Mouse (Mus musculus): ENCODE data around the gene Otop3.

DNA sequence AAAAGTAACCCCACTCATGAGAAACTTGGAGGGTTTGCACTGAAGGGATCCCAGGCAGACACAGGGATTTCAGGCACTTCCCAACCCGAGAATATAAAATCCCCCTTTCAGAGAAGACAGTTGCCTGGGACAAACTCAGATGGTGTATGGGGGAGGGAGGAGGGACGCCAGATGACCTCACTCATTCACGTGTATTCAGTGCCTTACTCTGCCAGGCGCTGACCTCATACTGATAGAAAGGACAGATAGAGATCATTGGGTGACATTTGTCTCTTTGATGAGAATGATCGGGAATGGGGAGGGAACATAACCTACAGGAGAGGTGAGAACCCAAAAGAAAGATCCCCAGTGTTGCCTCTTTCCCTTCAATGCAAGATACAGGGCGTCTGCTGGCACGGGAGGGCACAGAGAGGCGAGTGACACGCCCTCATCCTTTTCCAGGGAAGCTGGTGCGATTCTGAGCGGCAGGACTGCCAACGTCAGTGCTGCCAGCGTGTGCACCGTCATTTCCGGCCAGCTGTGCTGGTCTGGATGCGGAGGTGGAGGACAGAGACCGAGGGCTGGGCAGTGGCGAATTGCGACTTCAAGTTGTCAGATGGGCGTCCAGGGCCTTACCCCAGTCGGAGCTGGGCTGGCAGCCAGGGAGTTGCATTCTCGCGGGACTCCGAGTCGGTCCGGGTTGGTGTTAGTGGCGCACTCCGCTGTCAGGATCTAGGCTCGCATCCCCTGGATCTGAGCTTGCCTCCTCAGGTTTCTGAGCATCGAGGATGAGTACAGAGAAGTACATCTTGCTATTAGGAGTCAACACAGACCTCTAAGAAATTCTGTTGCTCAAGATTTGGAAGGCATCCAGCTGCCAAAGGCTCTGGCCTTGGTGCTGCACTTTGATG, 39.5 kb downstream of the Otop3 start:
- TF ChIP-seq POLR2A (IDR thresholded peaks at IDR 0.05; ENCODE audit: control insufficient read depth, extremely low read depth, insufficient read depth, low read length, poor library complexity) (no peak), CTCF (IDR thresholded peaks at IDR 0.05; ENCODE audit: borderline replicate concordance, control insufficient read depth, extremely low read depth, insufficient read depth, low read length, poor library complexity) (no peak)
